In genomic region chr7:45553990-45554389, GRCm38 (mm10) we compare ENCODE assay signal across 20 mouse cellular contexts. TPM values are rescaled to one million over a fixed set of nuclear protein-coding genes. Genes with fewer than 3 reads are reported as not detected.
DNase-seq lines count a peak whose midpoint lies in the region; ATAC-seq and TF ChIP-seq lines count a peak whose summit lies in the region.
"Had no signal": no experiment of that assay in that cellular context is flagged by ENCODE, and none has a peak within 500 bp of the region (broad histone marks: within the 10 kb centered on the region; RNA-seq: fewer than 3 reads in every experiment).

No protein-coding gene starts in this region.

- no peaks in the 10 kb centered on the region for H3K27me3 ChIP-seq in heart, embryonic 10.5 days (ENCODE audit: insufficient read depth, poor library complexity, severe bottlenecking)
- no peaks in the 10 kb centered on the region for H3K27me3 ChIP-seq in kidney, postnatal 0 days (ENCODE audit: insufficient read depth, low read length)
- no peaks in the 10 kb centered on the region for H3K27me3 ChIP-seq in E14TG2a.4 (ENCODE audit: insufficient read depth, low read length)
- H3K27me3 ChIP-seq in liver, postnatal 0 days (ENCODE audit: insufficient read depth, low read length) = no peaks in the 10 kb centered on the region
- H3K27me3 ChIP-seq: embryonic facial prominence, embryonic 13.5 days; forebrain, embryonic 13.5 days had no signal

- DNase-seq in heart, embryonic 10.5 days (ENCODE audit: low spot score) = no peak
- DNase-seq in heart, adult 9 months (ENCODE audit: low spot score in 2 of 2) = no peak
- DNase-seq in kidney, postnatal 0 days (ENCODE audit: low spot score) = no peak
- DNase-seq in kidney, postnatal 36 days = no peak
- DNase-seq in liver, postnatal 0 days = no peak
- no peak for DNase-seq in lung, adult 18-20 months
- DNase-seq: adrenal gland, adult 8-10 months; adrenal gland, postnatal 36 days; cerebellum, adult 2 months; cerebellum, postnatal 14 days; embryo, embryonic 11 days; forebrain, postnatal 0 days; gastrocnemius, postnatal 14 days; heart, postnatal 10 days; heart, postnatal 4 days had no signal

- peaks cover 32% of the 10 kb centered on the region for H3K4me1 ChIP-seq in heart, embryonic 10.5 days
- no peaks in the 10 kb centered on the region for H3K4me1 ChIP-seq in kidney, postnatal 0 days (replicated peaks; ENCODE audit: insufficient read depth, low read length)
- peaks cover 80% of the 10 kb centered on the region for H3K4me1 ChIP-seq in E14TG2a.4 (replicated peaks; ENCODE audit: low read depth, low read length)
- H3K4me1 ChIP-seq in liver, postnatal 0 days (ENCODE audit: insufficient read depth) = peaks cover 6% of the 10 kb centered on the region
- H3K4me1 ChIP-seq: forebrain, embryonic 13.5 days had no signal

- no peak overlapping the region for H3K4me2 ChIP-seq in kidney, postnatal 0 days (ENCODE audit: low read length)
- H3K4me2 ChIP-seq in liver, postnatal 0 days (ENCODE audit: low read depth, low read length) = no peak overlapping the region
- H3K4me2 ChIP-seq: embryonic facial prominence, embryonic 13.5 days; forebrain, embryonic 13.5 days; hindbrain, embryonic 14.5 days had no signal

- 92% methylated on average over 2 of the region's 2 CpGs for WGBS in heart, embryonic 10.5 days
- WGBS in kidney, postnatal 0 days = 97% methylated on average over 2 of the region's 2 CpGs
- 61% methylated on average over 2 of the region's 2 CpGs for WGBS in liver, postnatal 0 days (ENCODE audit: insufficient replicate concordance)

- no peak overlapping the region for H3K4me3 ChIP-seq in heart, embryonic 10.5 days
- H3K4me3 ChIP-seq in kidney, postnatal 0 days (replicated peaks; ENCODE audit: low read depth, low read length) = no peak overlapping the region
- peak overlapping the region; percentile 55 for H3K4me3 ChIP-seq in E14TG2a.4 (replicated peaks; ENCODE audit: low read length)
- no peak overlapping the region for H3K4me3 ChIP-seq in liver, postnatal 0 days (ENCODE audit: low read depth, low read length)
- H3K4me3 ChIP-seq: embryonic facial prominence, embryonic 13.5 days; forebrain, embryonic 13.5 days had no signal

- H3K27ac ChIP-seq in heart, embryonic 10.5 days = peak overlapping the region; percentile 42; the same call in 1 of the 2 replicates
- H3K27ac ChIP-seq in kidney, postnatal 0 days = peak overlapping the region; percentile 36; the same call in 1 of the 2 replicates
- H3K27ac ChIP-seq in liver, postnatal 0 days (ENCODE audit: low read depth) = no peak overlapping the region
- H3K27ac ChIP-seq: embryonic facial prominence, embryonic 13.5 days; forebrain, embryonic 13.5 days; hindbrain, embryonic 14.5 days had no signal

- no peak for ATAC-seq in kidney, postnatal 0 days (replicated peaks; ENCODE audit: low FRiP score, low read depth)
- peak; percentile 69 for ATAC-seq in liver, postnatal 0 days
- ATAC-seq: forebrain, embryonic 13.5 days; forebrain, postnatal 0 days had no signal

- H3K9me3 ChIP-seq in heart, embryonic 10.5 days = no peaks in the 10 kb centered on the region
- H3K9me3 ChIP-seq in kidney, postnatal 0 days (replicated peaks; ENCODE audit: low read length) = no peaks in the 10 kb centered on the region
- H3K9me3 ChIP-seq in E14TG2a.4 (ENCODE audit: low read length) = no peaks in the 10 kb centered on the region
- H3K9me3 ChIP-seq in liver, postnatal 0 days (ENCODE audit: low read length) = no peaks in the 10 kb centered on the region
- H3K9me3 ChIP-seq: embryonic facial prominence, embryonic 13.5 days; forebrain, embryonic 13.5 days; G1E had no signal

- no peak for TF ChIP-seq CTCF in kidney, postnatal 0 days (IDR thresholded peaks at IDR 0.05; ENCODE audit: low read depth)
- TF ChIP-seq CTCF in E14TG2a.4 (conservative IDR thresholded peaks at IDR 0.05; ENCODE audit: low read length) = no peak
- TF ChIP-seq CTCF in liver, postnatal 0 days (IDR thresholded peaks at IDR 0.05; ENCODE audit: low read depth) = no peak

- no peak for TF ChIP-seq EP300 in liver, postnatal 0 days (IDR thresholded peaks at IDR 0.05; ENCODE audit: low read depth)

- H3K9ac ChIP-seq in kidney, postnatal 0 days (ENCODE audit: low read depth, low read length) = no peak overlapping the region
- no peak overlapping the region for H3K9ac ChIP-seq in liver, postnatal 0 days (replicated peaks)
- H3K9ac ChIP-seq: forebrain, embryonic 13.5 days; forebrain, postnatal 0 days; hindbrain, embryonic 14.5 days had no signal

- no peaks in the 10 kb centered on the region for H3K36me3 ChIP-seq in heart, embryonic 10.5 days
- no peaks in the 10 kb centered on the region for H3K36me3 ChIP-seq in kidney, postnatal 0 days (ENCODE audit: insufficient read depth, low read length)
- H3K36me3 ChIP-seq in E14TG2a.4 (ENCODE audit: insufficient read depth, low read length) = peaks cover 18% of the 10 kb centered on the region
- no peaks in the 10 kb centered on the region for H3K36me3 ChIP-seq in liver, postnatal 0 days (replicated peaks; ENCODE audit: insufficient read depth, low read length)
- H3K36me3 ChIP-seq: embryonic facial prominence, embryonic 13.5 days; G1E had no signal

RNA-seq across cellular contexts. Expression of gene Hsd17b14, which starts 0.7 kb away (rescaled TPM):
- polyA plus RNA-seq in heart, embryonic 10.5 days (2016; fragmentation: Nextera tagmentation; extraction: Ambion mirVana) = 0.42 and 1.2 TPM in 2 replicates
- polyA plus RNA-seq in kidney, postnatal 0 days (2015; fragmentation: Nextera tagmentation; extraction: Ambion mirVana) = 20.5 and 21.0 TPM in 2 replicates
- 0.24 and 0.62 TPM in 2 replicates for polyA plus RNA-seq in liver, postnatal 0 days (2015; fragmentation: Nextera tagmentation; extraction: Ambion mirVana)
- polyA plus RNA-seq: hindbrain, embryonic 14.5 days had no signal

RNA-seq across cellular contexts. Expression of gene Bcat2, which starts 16.0 kb away (rescaled TPM):
- 76.7 and 80.8 TPM in 2 replicates for polyA plus RNA-seq in heart, embryonic 10.5 days (2016; fragmentation: Nextera tagmentation; extraction: Ambion mirVana)
- polyA plus RNA-seq in kidney, postnatal 0 days (2015; fragmentation: Nextera tagmentation; extraction: Ambion mirVana) = 92.7 and 93.0 TPM in 2 replicates
- 32.3 and 38.9 TPM in 2 replicates for polyA plus RNA-seq in liver, postnatal 0 days (2015; fragmentation: Nextera tagmentation; extraction: Ambion mirVana)

RNA-seq across cellular contexts. Expression of gene Plekha4, which starts 27.9 kb away (rescaled TPM):
- 0.59 and 0.64 TPM in 2 replicates for polyA plus RNA-seq in heart, embryonic 10.5 days (2016; fragmentation: Nextera tagmentation; extraction: Ambion mirVana)
- polyA plus RNA-seq in kidney, postnatal 0 days (2015; fragmentation: Nextera tagmentation; extraction: Ambion mirVana) = 5.1 and 5.8 TPM in 2 replicates
- 0.51 and 0.91 TPM in 2 replicates for polyA plus RNA-seq in liver, postnatal 0 days (2015; fragmentation: Nextera tagmentation; extraction: Ambion mirVana)

RNA-seq across cellular contexts. Expression of gene Ppp1r15a, which starts 27.9 kb away (rescaled TPM):
- 28.2 and 31.2 TPM in 2 replicates for polyA plus RNA-seq in heart, embryonic 10.5 days (2016; fragmentation: Nextera tagmentation; extraction: Ambion mirVana)
- polyA plus RNA-seq in kidney, postnatal 0 days (2015; fragmentation: Nextera tagmentation; extraction: Ambion mirVana) = 21.4 and 21.9 TPM in 2 replicates
- 104 and 113 TPM in 2 replicates for polyA plus RNA-seq in liver, postnatal 0 days (2015; fragmentation: Nextera tagmentation; extraction: Ambion mirVana)

RNA-seq across cellular contexts. Expression of gene Nucb1, which starts 43.8 kb away (rescaled TPM):
- 163 and 198 TPM in 2 replicates for polyA plus RNA-seq in heart, embryonic 10.5 days (2016; fragmentation: Nextera tagmentation; extraction: Ambion mirVana)
- polyA plus RNA-seq in kidney, postnatal 0 days (2015; fragmentation: Nextera tagmentation; extraction: Ambion mirVana) = 246 and 265 TPM in 2 replicates
- polyA plus RNA-seq in liver, postnatal 0 days (2015; fragmentation: Nextera tagmentation; extraction: Ambion mirVana) = 91.5 and 103 TPM in 2 replicates
